ENCODE assay signal across 9 mouse cellular contexts in the genomic region with DNA sequence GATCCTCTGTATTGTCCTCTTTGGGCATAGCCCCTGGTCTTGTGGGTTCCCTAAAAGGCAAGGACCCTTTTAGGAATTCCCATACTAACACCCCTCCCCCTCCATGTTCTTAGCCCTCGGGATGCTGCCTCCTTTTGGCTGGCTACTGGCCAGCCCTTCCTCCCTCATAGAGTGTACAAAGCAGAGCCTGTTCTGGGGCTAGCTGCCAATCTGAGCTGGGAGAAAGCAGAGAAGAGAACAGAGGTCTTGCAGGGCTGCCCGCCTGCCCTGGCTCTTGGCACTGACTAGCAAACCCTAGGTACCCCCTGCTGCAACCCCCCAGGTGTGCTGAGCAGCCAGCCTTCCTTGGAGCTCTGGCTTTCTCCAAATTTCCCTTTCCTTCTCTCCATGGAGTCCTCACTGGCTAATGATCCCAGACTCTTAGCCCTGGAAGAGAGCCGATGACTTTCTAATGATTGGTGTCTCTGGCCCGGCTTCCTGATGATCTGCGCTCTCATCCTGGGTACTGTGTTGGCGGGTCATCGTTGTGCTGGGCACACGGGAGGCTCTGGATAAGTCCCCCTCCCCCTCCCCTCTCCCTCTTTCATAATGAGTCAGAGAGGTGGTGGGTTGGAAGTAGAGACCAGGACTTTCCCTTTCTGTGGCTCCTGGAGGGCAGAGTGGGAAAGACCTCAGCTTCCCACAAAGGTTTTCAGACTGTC. TPM values are rescaled to one million over a fixed set of nuclear protein-coding genes. Genes with fewer than 3 reads are reported as not detected.
DNase-seq lines count a peak whose midpoint lies in the region; ATAC-seq and TF ChIP-seq lines count a peak whose summit lies in the region.
"Had no signal": no experiment of that assay in that cellular context is flagged by ENCODE, and none has a peak within 500 bp of the region (broad histone marks: within the 10 kb centered on the region; RNA-seq: fewer than 3 reads in every experiment).

No protein-coding gene starts in this region.

- peak overlapping the region; percentile 49; the same call in 1 of the 2 replicates for H3K9ac ChIP-seq in hindbrain, embryonic 13.5 days
- H3K9ac ChIP-seq in hindbrain, embryonic 11.5 days (ENCODE audit: low read depth, low read length), result no peak overlapping the region
- 0 out of 2 replicates have a peak overlapping the region, but pooled peaks have one; percentile 50 for H3K9ac ChIP-seq in heart, embryonic 13.5 days

- no peaks in the 10 kb centered on the region for H3K9me3 ChIP-seq in hindbrain, embryonic 13.5 days
- H3K9me3 ChIP-seq in hindbrain, embryonic 11.5 days (ENCODE audit: control insufficient read depth, low read length), result no peaks in the 10 kb centered on the region
- no peaks in the 10 kb centered on the region for H3K9me3 ChIP-seq in heart, embryonic 13.5 days

- H3K4me3 ChIP-seq in hindbrain, embryonic 13.5 days, result no peak overlapping the region
- no peak overlapping the region for H3K4me3 ChIP-seq in hindbrain, embryonic 11.5 days (ENCODE audit: low read depth, low read length)
- no peak overlapping the region for H3K4me3 ChIP-seq in heart, embryonic 13.5 days
- no peak overlapping the region for H3K4me3 ChIP-seq in olfactory bulb, adult 2 months (ENCODE audit: insufficient read depth, low read depth, low read length)
- H3K4me3 ChIP-seq: erythroblast, embryonic 14.5 days had no signal

- peak; percentile 52; the same call in 1 of the 2 replicates for ATAC-seq in hindbrain, embryonic 13.5 days (ENCODE audit: low FRiP score)
- no peak for ATAC-seq in hindbrain, embryonic 11.5 days (ENCODE audit: low FRiP score)
- no peak; the same call in 1 of the 2 replicates for ATAC-seq in heart, embryonic 13.5 days (ENCODE audit: extremely low read depth, insufficient number of reproducible peaks, low FRiP score, low TSS enrichment)

- no peak for TF ChIP-seq POLR2A in olfactory bulb, adult 2 months (IDR thresholded peaks at IDR 0.05; ENCODE audit: insufficient read depth, low read depth, low read length)

- H3K27me3 ChIP-seq in hindbrain, embryonic 13.5 days, result peaks cover 7% of the 10 kb centered on the region
- H3K27me3 ChIP-seq in hindbrain, embryonic 11.5 days (ENCODE audit: control insufficient read depth, insufficient read depth, low read length), result no peaks in the 10 kb centered on the region
- H3K27me3 ChIP-seq in heart, embryonic 13.5 days (replicated peaks), result peaks cover 29% of the 10 kb centered on the region

- H3K27ac ChIP-seq in hindbrain, embryonic 13.5 days, result peak overlapping the region; percentile 50; the same call in 1 of the 2 replicates
- H3K27ac ChIP-seq in hindbrain, embryonic 11.5 days (ENCODE audit: low read depth, low read length), result no peak overlapping the region
- H3K27ac ChIP-seq in heart, embryonic 13.5 days (replicated peaks), result peak overlapping the region; percentile 65
- H3K27ac ChIP-seq in olfactory bulb, adult 2 months (ENCODE audit: insufficient read depth, low read depth, low read length), result 0 out of 2 replicates have a peak overlapping the region, but pooled peaks have one; percentile 9

- WGBS in hindbrain, embryonic 13.5 days, result 50% methylated on average over 8 of the region's 8 CpGs
- WGBS in hindbrain, embryonic 11.5 days, result 68% methylated on average over 8 of the region's 8 CpGs
- WGBS in heart, embryonic 13.5 days, result 45% methylated on average over 8 of the region's 8 CpGs
- 30% methylated on average over 8 of the region's 8 CpGs for WGBS in olfactory bulb, adult 2 months

- peaks cover 56% of the 10 kb centered on the region for H3K4me1 ChIP-seq in hindbrain, embryonic 13.5 days (replicated peaks)
- H3K4me1 ChIP-seq in hindbrain, embryonic 11.5 days (replicated peaks; ENCODE audit: control insufficient read depth, insufficient read depth, low read length), result peaks cover 3% of the 10 kb centered on the region; the same call in 1 of the 2 replicates
- H3K4me1 ChIP-seq in heart, embryonic 13.5 days, result peaks cover 50% of the 10 kb centered on the region
- H3K4me1 ChIP-seq in olfactory bulb, adult 2 months (ENCODE audit: control insufficient read depth, insufficient read depth, low read length), result peaks cover 50% of the 10 kb centered on the region

- no peak overlapping the region for H3K4me2 ChIP-seq in hindbrain, embryonic 13.5 days
- H3K4me2 ChIP-seq in hindbrain, embryonic 11.5 days (replicated peaks; ENCODE audit: low read depth, low read length), result no peak overlapping the region
- H3K4me2 ChIP-seq in heart, embryonic 13.5 days, result peak overlapping the region; percentile 26; the same call in 1 of the 2 replicates

- no peaks in the 10 kb centered on the region for H3K36me3 ChIP-seq in hindbrain, embryonic 13.5 days
- H3K36me3 ChIP-seq in hindbrain, embryonic 11.5 days (ENCODE audit: control insufficient read depth, insufficient read depth, low read length), result no peaks in the 10 kb centered on the region
- H3K36me3 ChIP-seq in heart, embryonic 13.5 days, result no peaks in the 10 kb centered on the region

- TF ChIP-seq CTCF in olfactory bulb, adult 2 months (IDR thresholded peaks at IDR 0.05; ENCODE audit: insufficient read depth, low read depth, low read length), result no peak

- DNase-seq in hindbrain, embryonic 11.5 days (ENCODE audit: low spot score), result no peak
- DNase-seq in cerebellum, adult 18-20 months, result peak; percentile 44 to 47
- DNase-seq in kidney, postnatal 4 days, result peak; percentile 38 to 60
- DNase-seq in yolk sac, embryonic 10.5 days (ENCODE audit: low spot score), result no peak
- DNase-seq in thymus, postnatal 10 days (ENCODE audit: low spot score in 2 of 2), result no peak

RNA-seq across cellular contexts. Expression of a gene that starts 8.0 kb away (rescaled TPM):
- 0.12 and 0.14 TPM in 2 replicates for polyA plus RNA-seq in hindbrain, embryonic 13.5 days (2015; fragmentation: Nextera tagmentation; extraction: Ambion mirVana)
- 0.11 TPM in 2 replicates for polyA plus RNA-seq in hindbrain, embryonic 11.5 days (2014; fragmentation: Nextera tagmentation; extraction: Ambion mirVana)
- polyA plus RNA-seq in heart, embryonic 13.5 days (2015; fragmentation: Nextera tagmentation; extraction: Ambion mirVana), result 0.13 and 0.14 TPM in 2 replicates
- polyA plus RNA-seq in olfactory bulb, adult 2 months (2012; ENCODE audit: insufficient read depth, insufficient read length, low replicate concordance, missing spikeins), result not detected in 2 replicates
- polyA plus RNA-seq: erythroblast, embryonic 14.5 days had no signal

RNA-seq across cellular contexts. Expression of a gene that starts 31.4 kb away (rescaled TPM):
- 42.6 and 45.2 TPM in 2 replicates for polyA plus RNA-seq in hindbrain, embryonic 13.5 days (2015; fragmentation: Nextera tagmentation; extraction: Ambion mirVana)
- polyA plus RNA-seq in hindbrain, embryonic 11.5 days (2014; fragmentation: Nextera tagmentation; extraction: Ambion mirVana), result 20.1 and 24.9 TPM in 2 replicates
- polyA plus RNA-seq in heart, embryonic 13.5 days (2015; fragmentation: Nextera tagmentation; extraction: Ambion mirVana), result 23.8 and 24.2 TPM in 2 replicates
- polyA plus RNA-seq in olfactory bulb, adult 2 months (2012; ENCODE audit: insufficient read depth, insufficient read length, low replicate concordance, missing spikeins), result 47.5 and 1,135 TPM in 2 replicates

Comparison
In these comparisons a context has a peak if more than half of its experiments do, and no peak if none do; other contexts are left out.
1. DNase-seq: peak in cerebellum, adult 18-20 months (2 of 2) and kidney, postnatal 4 days (2 of 2); none in hindbrain, embryonic 11.5 days (single experiment), yolk sac, embryonic 10.5 days (single experiment) and thymus, postnatal 10 days (0 of 2).